Mouse (Mus musculus): ENCODE measurements around the gene Bbx.

Gene Bbx

GRCm38 (mm10) chr16:50398564-50398963 lies 33.6 kb downstream of the Bbx start:
- no peak for DNase-seq (ENCODE audit: low spot score)

- no peak for DNase-seq (ENCODE audit: low spot score)
Measured at GRCm38 (mm10) chr16:50395928-50396612, 36.1 kb downstream of the Bbx start.

- no peak for DNase-seq (ENCODE audit: low spot score)
Measured at GRCm38 (mm10) chr16:50388499-50388898, 43.7 kb downstream of the Bbx start.

- no peak for DNase-seq (ENCODE audit: low spot score)
Measured at GRCm38 (mm10) chr16:50383541-50383940, 48.6 kb downstream of the Bbx start.

GRCm38 (mm10) chr16:50381351-50381746 lies 50.8 kb downstream of the Bbx start:
- DNase-seq (ENCODE audit: low spot score): no peak

GRCm38 (mm10) chr16:50380682-50381350 lies 51.4 kb downstream of the Bbx start:
- DNase-seq (ENCODE audit: low spot score): no peak

GRCm38 (mm10) chr16:50380232-50380631 lies 52.0 kb downstream of the Bbx start:
- DNase-seq (ENCODE audit: low spot score): no peak

- DNase-seq (ENCODE audit: low spot score): no peak
Measured at GRCm38 (mm10) chr16:50374611-50375010, 57.6 kb downstream of the Bbx start.

- DNase-seq (ENCODE audit: low spot score): no peak
Measured at GRCm38 (mm10) chr16:50373685-50374084, 58.5 kb downstream of the Bbx start.

- no peak for DNase-seq (ENCODE audit: low spot score)
Measured at GRCm38 (mm10) chr16:50372543-50372942, 59.6 kb downstream of the Bbx start.

GRCm38 (mm10) chr16:50371460-50371859 lies 60.7 kb downstream of the Bbx start:
- DNase-seq (ENCODE audit: low spot score): no peak

- DNase-seq (ENCODE audit: low spot score): no peak
Measured at GRCm38 (mm10) chr16:50370423-50370822, 61.8 kb downstream of the Bbx start.

- no peak for DNase-seq (ENCODE audit: low spot score)
Measured at GRCm38 (mm10) chr16:50366556-50366955, 65.6 kb downstream of the Bbx start.

GRCm38 (mm10) chr16:50364189-50365059 lies 67.8 kb downstream of the Bbx start:
- no peak for DNase-seq (ENCODE audit: low spot score)

GRCm38 (mm10) chr16:50363443-50364188 lies 68.6 kb downstream of the Bbx start:
- no peak for DNase-seq (ENCODE audit: low spot score)

GRCm38 (mm10) chr16:50360631-50361030 lies 71.6 kb downstream of the Bbx start:
- no peak for DNase-seq (ENCODE audit: low spot score)

- DNase-seq (ENCODE audit: low spot score): no peak
Measured at GRCm38 (mm10) chr16:50329684-50330083, 102.5 kb downstream of the Bbx start.

GRCm38 (mm10) chr16:50324746-50325145 lies 107.4 kb downstream of the Bbx start:
- DNase-seq (ENCODE audit: low spot score): no peak

GRCm38 (mm10) chr16:50324292-50324691 lies 107.9 kb downstream of the Bbx start:
- DNase-seq (ENCODE audit: low spot score): no peak

GRCm38 (mm10) chr16:50321368-50321767 lies 110.8 kb downstream of the Bbx start:
- DNase-seq (ENCODE audit: low spot score): no peak

- DNase-seq (ENCODE audit: low spot score): no peak
Measured at GRCm38 (mm10) chr16:50318255-50318654, 113.9 kb downstream of the Bbx start.

- no peak for DNase-seq (ENCODE audit: low spot score)
Measured at GRCm38 (mm10) chr16:50315349-50315969, 116.7 kb downstream of the Bbx start.

Data from ovary, postnatal 10 days (tissue).